Comparison of ENCODE assay signal across 15 mouse cellular contexts in genomic region chr11:117589006-117589405, GRCm38 (mm10).
DNase-seq lines count a peak whose midpoint lies in the region; ATAC-seq lines count a peak whose summit lies in the region.
"Had no signal": no experiment of that assay in that cellular context is flagged by ENCODE, and none has a peak within 500 bp of the region (broad histone marks: within the 10 kb centered on the region; RNA-seq: fewer than 3 reads in every experiment).

No protein-coding gene starts in this region.

- peaks cover 3% of the 10 kb centered on the region; the same call in 1 of the 2 replicates for H3K9me3 ChIP-seq in heart, embryonic 12.5 days (replicated peaks)
- H3K9me3 ChIP-seq in neural tube, embryonic 15.5 days (replicated peaks) = no peaks in the 10 kb centered on the region
- H3K9me3 ChIP-seq in embryonic facial prominence, embryonic 14.5 days (ENCODE audit: control insufficient read depth, low read length) = 0 out of 2 replicates have a peak, but pooled peaks cover 3% of the 10 kb centered on the region
- no peaks in the 10 kb centered on the region for H3K9me3 ChIP-seq in stomach, embryonic 15.5 days

- ATAC-seq in heart, embryonic 12.5 days (ENCODE audit: insufficient number of reproducible peaks, low FRiP score) = no peak
- ATAC-seq in neural tube, embryonic 15.5 days (ENCODE audit: low FRiP score) = no peak
- ATAC-seq in embryonic facial prominence, embryonic 14.5 days (ENCODE audit: low read depth) = peak; percentile 7; the same call in 1 of the 2 replicates
- ATAC-seq in stomach, embryonic 15.5 days (ENCODE audit: insufficient read depth, low FRiP score, low read depth) = no peak

- no peak overlapping the region for H3K9ac ChIP-seq in heart, embryonic 12.5 days
- no peak overlapping the region for H3K9ac ChIP-seq in neural tube, embryonic 15.5 days (replicated peaks)
- H3K9ac ChIP-seq in embryonic facial prominence, embryonic 14.5 days (ENCODE audit: low read depth, low read length) = no peak overlapping the region
- H3K9ac ChIP-seq in stomach, embryonic 15.5 days = no peak overlapping the region
- H3K9ac ChIP-seq: liver, embryonic 13.5 days had no signal

- peak overlapping the region; percentile 22; the same call in 1 of the 2 replicates for H3K27ac ChIP-seq in heart, embryonic 12.5 days (ENCODE audit: poor library complexity, severe bottlenecking)
- H3K27ac ChIP-seq in neural tube, embryonic 15.5 days (replicated peaks) = peak overlapping the region; percentile 15; the same call in 1 of the 2 replicates
- H3K27ac ChIP-seq in embryonic facial prominence, embryonic 14.5 days (replicated peaks; ENCODE audit: low read depth, low read length) = peak overlapping the region; percentile 77
- H3K27ac ChIP-seq in stomach, embryonic 15.5 days = peak overlapping the region; percentile 59; the same call in 1 of the 2 replicates
- H3K27ac ChIP-seq: kidney, postnatal 0 days; liver, embryonic 13.5 days had no signal

- no peaks in the 10 kb centered on the region; the same call in 1 of the 2 replicates for H3K27me3 ChIP-seq in heart, embryonic 12.5 days (replicated peaks)
- no peaks in the 10 kb centered on the region; the same call in 1 of the 2 replicates for H3K27me3 ChIP-seq in neural tube, embryonic 15.5 days (replicated peaks)
- H3K27me3 ChIP-seq in embryonic facial prominence, embryonic 14.5 days (replicated peaks; ENCODE audit: control insufficient read depth, insufficient read depth, low read length) = no peaks in the 10 kb centered on the region
- H3K27me3 ChIP-seq in stomach, embryonic 15.5 days (replicated peaks) = no peaks in the 10 kb centered on the region
- H3K27me3 ChIP-seq: liver, embryonic 13.5 days had no signal

- intact Hi-C loops in heart, postnatal 14 days (cut with DNase I) = no loop called here

- H3K4me3 ChIP-seq in heart, embryonic 12.5 days = no peak overlapping the region
- no peak overlapping the region for H3K4me3 ChIP-seq in neural tube, embryonic 15.5 days (replicated peaks)
- no peak overlapping the region for H3K4me3 ChIP-seq in embryonic facial prominence, embryonic 14.5 days (ENCODE audit: low read depth, low read length)
- no peak overlapping the region for H3K4me3 ChIP-seq in stomach, embryonic 15.5 days (replicated peaks)
- H3K4me3 ChIP-seq: liver, embryonic 13.5 days; megakaryocyte, embryonic 14.5 days had no signal

- no peaks in the 10 kb centered on the region for H3K36me3 ChIP-seq in heart, embryonic 12.5 days
- H3K36me3 ChIP-seq in neural tube, embryonic 15.5 days = no peaks in the 10 kb centered on the region
- H3K36me3 ChIP-seq in embryonic facial prominence, embryonic 14.5 days (ENCODE audit: control insufficient read depth, insufficient read depth, low read length) = no peaks in the 10 kb centered on the region
- no peaks in the 10 kb centered on the region for H3K36me3 ChIP-seq in stomach, embryonic 15.5 days
- H3K36me3 ChIP-seq: liver, embryonic 13.5 days had no signal

- H3K4me1 ChIP-seq in heart, embryonic 12.5 days (replicated peaks) = peaks cover 10% of the 10 kb centered on the region
- H3K4me1 ChIP-seq in neural tube, embryonic 15.5 days = peaks cover 18% of the 10 kb centered on the region
- H3K4me1 ChIP-seq in embryonic facial prominence, embryonic 14.5 days (ENCODE audit: control insufficient read depth, insufficient read depth, low read length) = peaks cover 9% of the 10 kb centered on the region; the same call in 1 of the 2 replicates
- peaks cover 3% of the 10 kb centered on the region for H3K4me1 ChIP-seq in stomach, embryonic 15.5 days
- H3K4me1 ChIP-seq: liver, embryonic 13.5 days; megakaryocyte, embryonic 14.5 days had no signal

- DNase-seq in heart, postnatal 14 days = no peak
- DNase-seq in neural tube, embryonic 10.5 days (ENCODE audit: extremely low spot score, low spot score) = no peak
- DNase-seq in embryonic facial prominence, embryonic 14.5 days (ENCODE audit: low spot score) = no peak
- no peak for DNase-seq in spleen, adult 18-20 months
- no peak for DNase-seq in kidney, adult 11 months
- DNase-seq: cerebellum, postnatal 36 days; gastrocnemius, postnatal 25 days; liver, embryonic 13.5 days; lung, postnatal 10 days; thymus, postnatal 25 days had no signal

- peak overlapping the region; percentile 7; the same call in 1 of the 2 replicates for H3K4me2 ChIP-seq in heart, embryonic 12.5 days
- no peak overlapping the region for H3K4me2 ChIP-seq in neural tube, embryonic 15.5 days
- no peak overlapping the region for H3K4me2 ChIP-seq in embryonic facial prominence, embryonic 14.5 days (ENCODE audit: low read depth, low read length)
- no peak overlapping the region for H3K4me2 ChIP-seq in stomach, embryonic 15.5 days
- H3K4me2 ChIP-seq: liver, embryonic 13.5 days had no signal

- WGBS in heart, embryonic 12.5 days = 78% methylated on average over 8 of the region's 8 CpGs
- WGBS in neural tube, embryonic 15.5 days = 83% methylated on average over 8 of the region's 8 CpGs
- 72% methylated on average over 8 of the region's 8 CpGs for WGBS in embryonic facial prominence, embryonic 14.5 days
- 77% methylated on average over 8 of the region's 8 CpGs for WGBS in stomach, embryonic 15.5 days

Comparison
In these comparisons a context has a peak if more than half of its experiments do, and no peak if none do; other contexts are left out.
1. H3K27ac ChIP-seq: peak in every context shown above with its lines; median percentile 77 in embryonic facial prominence, embryonic 14.5 days; 59 in stomach, embryonic 15.5 days; 22 in heart, embryonic 12.5 days; 15 in neural tube, embryonic 15.5 days.